10 mouse cellular contexts compared by ENCODE assay signal in genomic region chr2:179799906-179800532, GRCm38 (mm10).
DNase-seq lines count a peak whose midpoint lies in the region; ATAC-seq lines count a peak whose summit lies in the region.
"Had no signal": no experiment of that assay in that cellular context is flagged by ENCODE, and none has a peak within 500 bp of the region (broad histone marks: within the 10 kb centered on the region; RNA-seq: fewer than 3 reads in every experiment).

No protein-coding gene starts in this region.

- H3K4me1 ChIP-seq in megakaryocyte, embryonic 14.5 days: no peaks in the 10 kb centered on the region

- ATAC-seq in megakaryocyte, adult 5-6 weeks (ENCODE audit: poor library complexity, severe bottlenecking): no peak

- no peaks in the 10 kb centered on the region for H3K36me3 ChIP-seq in megakaryocyte, embryonic 14.5 days (replicated peaks; ENCODE audit: low read length)

- no peaks in the 10 kb centered on the region for H3K9me3 ChIP-seq in megakaryocyte, embryonic 14.5 days

- peak overlapping the region; percentile 16 for H3K4me3 ChIP-seq in megakaryocyte, embryonic 14.5 days (replicated peaks)
- H3K4me3 ChIP-seq: myocyte had no signal

- H3K27me3 ChIP-seq in megakaryocyte, embryonic 14.5 days (replicated peaks): peaks cover 2% of the 10 kb centered on the region

- DNase-seq in cerebellum, postnatal 25 days: peak; percentile 32 to 37
- no peak for DNase-seq in cerebellum, adult 18-20 months
- DNase-seq in left cerebral cortex, adult 8-10 months (ENCODE audit: low spot score in 2 of 2): peak; percentile 43 to 81
- DNase-seq in testis, postnatal 10 days (ENCODE audit: low spot score): peak; percentile 70
- DNase-seq in thymus, postnatal 0 days (ENCODE audit: low spot score): no peak
- DNase-seq in T-cell, adult 2 months (ENCODE audit: low spot score): no peak
- DNase-seq: thymus, postnatal 14 days had no signal

Comparison
In these comparisons a context has a peak if more than half of its experiments do, and no peak if none do; other contexts are left out.
1. DNase-seq: peak in cerebellum, postnatal 25 days (2 of 2), left cerebral cortex, adult 8-10 months (2 of 2) and testis, postnatal 10 days (single experiment); none in cerebellum, adult 18-20 months (0 of 2), thymus, postnatal 0 days (single experiment) and T-cell, adult 2 months (single experiment).